Mouse (Mus musculus) ES-E14 (cell line): ENCODE data around the gene BC024978.

ENCODE experiments used
- CHD2 ChIP-seq: IDR thresholded peaks from 2 replicates; pipeline ENCODE4 v1.6.1; 2014; ENCODE audit warnings: mild to moderate bottlenecking, low read depth, low read length, inconsistent platforms
- HCFC1 ChIP-seq: IDR thresholded peaks from 2 replicates; pipeline ENCODE4 v1.6.1; 2012; ENCODE audit warnings: low read length, inconsistent platforms, borderline replicate concordance; ENCODE audit not compliant: insufficient read depth
- ZC3H11A ChIP-seq: IDR thresholded peaks from 2 replicates; pipeline ENCODE4 v1.6.1; 2012; ENCODE audit warnings: low read depth, mild to moderate bottlenecking, inconsistent platforms, low read length, borderline replicate concordance

DNA sequence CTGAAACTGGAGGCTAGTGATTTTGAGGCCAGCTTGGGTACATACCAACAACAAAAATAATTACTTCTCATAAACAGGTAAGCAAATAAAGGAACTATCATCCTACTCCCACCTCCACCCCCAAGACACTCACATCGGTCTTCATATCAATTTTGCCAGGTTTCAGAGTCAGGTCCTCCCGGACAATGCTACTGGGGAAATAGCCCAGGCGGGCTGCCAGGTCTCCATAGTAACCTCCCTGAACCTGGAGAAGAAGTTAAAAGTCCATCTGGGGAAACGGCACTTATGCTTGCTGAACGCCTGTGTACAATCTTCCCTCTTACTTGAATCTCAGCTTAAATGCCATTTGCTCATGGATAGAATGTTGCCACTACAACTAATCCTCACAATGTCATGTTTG lies 15.5 kb upstream of the BC024978 start:
- no peak for TF ChIP-seq CHD2
- TF ChIP-seq HCFC1, result no peak
- TF ChIP-seq ZC3H11A, result no peak
